Mouse (Mus musculus) heart, adult 2 months (tissue): ENCODE measurements at regions not wholly inside any gene's neighbourhood (a gene's known extent, or its start where the extent isn't known, plus 50 kb on each side); places are given as distances from the start of the nearest gene placed in this dataset.

Source experiments
- CTCF ChIP-seq: fragments of 200-600 bp; IDR thresholded peaks from 2 replicates; pipeline ENCODE4 v1.8.1; 2022; ENCODE audit warnings: antibody characterized with exemption, mild to moderate bottlenecking, moderate library complexity
- POLR2A ChIP-seq: fragments of 200-500 bp; IDR thresholded peaks from 2 replicates; pipeline ENCODE4 v1.6.1; 2011; ENCODE audit warnings: mild to moderate bottlenecking, low read depth, low read length, control low read depth; ENCODE audit not compliant: insufficient read depth

DNA sequence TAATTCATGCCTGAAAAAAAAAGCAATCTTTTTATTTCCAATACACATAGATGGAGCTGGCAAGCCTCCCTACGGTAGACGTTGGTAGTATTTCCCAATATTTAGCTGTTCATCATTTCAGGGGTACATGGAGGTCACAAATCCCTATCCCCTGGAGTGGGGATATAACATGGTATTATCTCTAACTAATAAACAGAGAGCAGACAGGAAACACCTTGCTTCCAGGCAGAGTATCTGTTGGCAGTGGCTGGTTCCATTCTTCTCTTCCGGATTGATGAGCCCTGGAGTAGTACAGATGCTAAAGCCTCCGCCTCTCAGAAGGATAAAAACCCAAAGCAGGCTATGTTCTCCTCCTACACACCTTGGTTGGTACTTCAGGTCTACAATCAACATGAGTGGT, 91.9 kb upstream of the Hnrnpa3 start:
- TF ChIP-seq POLR2A (no peak), CTCF (no peak)
